Mouse (Mus musculus) urinary bladder, adult 18-20 months (tissue): ENCODE measurements at regions not wholly inside any gene's neighbourhood (a gene's known extent, or its start where the extent isn't known, plus 50 kb on each side); places are given as distances from the start of the nearest gene placed in this dataset.

ENCODE experiments used
- DNase-seq, 2 experiments: peaks; one replicate each; pipeline ENCODE4 v3.0.0; 2022; ENCODE audit warnings: low spot score in 2 of 2, mixed read lengths in 2 of 2

- no peak for DNase-seq
Measured at GRCm38 (mm10) chr13:84760978-84761377, 428.2 kb upstream of the Ccnh start.

- no peak for DNase-seq
Measured at GRCm38 (mm10) chr13:84761821-84762220, 427.4 kb upstream of the Ccnh start.

GRCm38 (mm10) chr13:84763916-84764315 lies 425.3 kb upstream of the Ccnh start:
- no peak for DNase-seq

- no peak for DNase-seq
Measured at GRCm38 (mm10) chr13:84771956-84772355, 417.3 kb upstream of the Ccnh start.

GRCm38 (mm10) chr13:84783017-84783937 lies 405.9 kb upstream of the Ccnh start:
- no peak for DNase-seq

GRCm38 (mm10) chr13:84804241-84804980 lies 384.8 kb upstream of the Ccnh start:
- no peak for DNase-seq

- DNase-seq = no peak
Measured at GRCm38 (mm10) chr13:84805190-84805589, 384.0 kb upstream of the Ccnh start.

GRCm38 (mm10) chr13:84809605-84810004 lies 379.6 kb upstream of the Ccnh start:
- no peak for DNase-seq
